Mouse (Mus musculus) liver, postnatal 0 days (tissue): ENCODE data around the gene Esm1.

Experiments used
- CTCF ChIP-seq: sonication (generic); IDR thresholded peaks from 2 replicates; pipeline ENCODE4 v1.5.1; 2016; ENCODE audit warnings: antibody characterized with exemption, low read depth
- EP300 ChIP-seq: IDR thresholded peaks from 2 replicates; pipeline ENCODE4 v1.6.1; 2016; ENCODE audit warnings: antibody characterized with exemption, low read depth, mild to moderate bottlenecking

DNA sequence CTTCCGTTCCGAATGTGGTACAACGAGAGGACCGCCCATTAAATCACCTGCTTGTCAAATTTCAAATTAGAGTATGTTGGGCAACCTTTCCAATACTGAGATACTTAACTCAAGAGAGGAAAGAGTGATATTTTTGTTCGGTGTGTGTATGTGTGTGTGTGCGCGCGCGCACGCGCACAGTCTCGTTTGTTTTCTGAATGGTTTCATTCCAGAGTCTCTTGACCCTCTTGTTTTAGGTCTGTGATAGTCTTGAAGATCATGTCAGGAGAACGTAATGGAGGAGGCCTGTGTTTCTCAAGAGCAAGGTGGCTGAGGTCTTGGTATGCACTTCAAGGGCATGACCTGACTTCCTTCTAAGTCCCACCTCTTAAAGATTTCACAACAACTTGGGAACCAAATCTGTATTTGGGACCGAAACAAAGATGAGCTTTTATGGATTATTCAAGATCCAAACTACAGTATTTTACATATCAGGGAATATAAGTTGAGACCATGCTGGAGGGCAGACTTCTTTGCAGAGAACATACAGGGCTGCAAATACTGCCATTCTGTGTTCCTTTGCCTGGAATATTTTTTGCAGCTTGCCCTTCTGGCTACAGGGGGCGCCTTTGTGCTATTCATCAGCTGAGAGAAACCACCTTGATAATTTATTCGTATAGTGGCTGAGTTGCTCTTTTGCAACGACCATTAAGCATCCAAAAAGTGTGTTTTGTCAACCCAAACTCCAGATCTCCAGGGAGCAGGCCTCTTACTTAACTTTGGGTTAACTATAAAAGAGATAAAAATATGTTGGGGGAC, 18.4 kb downstream of the Esm1 start:
- TF ChIP-seq CTCF, result peak; percentile 36
- no peak for TF ChIP-seq EP300
